Mouse (Mus musculus): ENCODE results near the gene Rpgr. TPM values are rescaled to one million over a fixed set of nuclear protein-coding genes. Genes with fewer than 3 reads are reported as not detected.

Rpgr gene
- 0.31 and 0.40 TPM in 2 replicates for polyA plus RNA-seq (2012)

GRCm38 (mm10) chrX:10216410-10216949 is at the start of gene Rpgr:
Rpgr (minus strand) TSS chrX:10216920.

GRCm38 (mm10) chrX:10251852-10252504 is 35.3 kb upstream of the Rpgr start, which contains the start of gene Otc:
Otc (plus strand) TSS chrX:10252305.

GRCm38 (mm10) chrX:10117065-10117719 is 99.5 kb downstream of the Rpgr start, which contains the start of gene Srpx:
Srpx (minus strand) TSS chrX:10117709.

Other genes starting within 250 kb of the Rpgr start
- not detected in 2 replicates for gene Srpx, start 99.2 kb downstream of the Rpgr start, polyA plus RNA-seq (2012)
- gene Otc, start 35.4 kb upstream of the Rpgr start, polyA plus RNA-seq (2012): not detected in 2 replicates